ENCODE assay signal across 10 mouse cellular contexts in the genomic region with DNA sequence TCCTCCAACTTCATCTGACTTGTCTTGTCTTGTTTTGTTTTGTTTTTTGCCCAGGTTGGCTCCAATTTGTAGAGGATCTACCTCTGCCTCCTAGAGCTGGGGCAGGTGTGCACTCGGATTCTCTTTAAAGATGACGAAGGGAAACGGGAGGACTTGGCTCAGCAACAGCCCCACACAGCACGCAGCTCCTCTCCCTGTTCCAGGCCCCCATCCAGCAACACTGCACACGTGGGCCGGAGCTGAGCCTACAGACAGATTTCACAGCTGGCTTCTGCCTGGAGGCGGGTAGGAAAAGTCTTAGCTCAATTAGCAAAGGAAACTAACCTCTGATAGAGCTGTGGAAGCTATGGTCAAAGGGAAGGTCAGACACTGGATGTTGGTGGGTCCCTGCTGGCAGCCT. TPM values are rescaled to one million over a fixed set of nuclear protein-coding genes. Genes with fewer than 3 reads are reported as not detected.
DNase-seq lines count a peak whose midpoint lies in the region; TF ChIP-seq lines count a peak whose summit lies in the region.
"Had no signal": no experiment of that assay in that cellular context is flagged by ENCODE, and none has a peak within 500 bp of the region (broad histone marks: within the 10 kb centered on the region; RNA-seq: fewer than 3 reads in every experiment).

No protein-coding gene starts in this region.

- no peak for TF ChIP-seq CTCF in cortical plate, adult 2 months (IDR thresholded peaks at IDR 0.05; ENCODE audit: extremely low read depth, insufficient read depth, low read length)

- intact Hi-C loops in heart, postnatal 36 days (cut with DNase I) = no loop called here
- intact Hi-C loops in left cerebral cortex, postnatal 36 days (cut with DNase I) = no loop called here

- peak; percentile 50 to 60 for DNase-seq in frontal cortex, postnatal 25 days (ENCODE audit: low spot score in 2 of 2)
- DNase-seq in heart, postnatal 36 days = peak; percentile 39 to 49
- DNase-seq in left cerebral cortex, postnatal 36 days (ENCODE audit: low spot score in 2 of 2) = peak; percentile 82 to 86
- DNase-seq in spleen, adult 12 weeks (ENCODE audit: low spot score) = no peak
- DNase-seq in adipocyte (ENCODE audit: low spot score) = no peak
- no peak for DNase-seq in embryo, embryonic 10 days (ENCODE audit: low spot score)
- no peak for DNase-seq in embryo, embryonic 10.5 days (ENCODE audit: low spot score)
- DNase-seq: cerebellum, adult 11-12 months; spleen, adult 18-20 months had no signal

- 0 out of 2 replicates have a peak overlapping the region, but pooled peaks have one; percentile 20 for H3K27ac ChIP-seq in cortical plate, adult 2 months (ENCODE audit: insufficient read depth, low read length)

- TF ChIP-seq POLR2A in cortical plate, adult 2 months (IDR thresholded peaks at IDR 0.05; ENCODE audit: extremely low read depth, insufficient read depth, low read length) = no peak

- H3K4me3 ChIP-seq in cortical plate, adult 2 months (ENCODE audit: insufficient read depth, low read length) = no peak overlapping the region

- H3K4me1 ChIP-seq in cortical plate, adult 2 months (ENCODE audit: control insufficient read depth, insufficient read depth, low read length) = peaks cover 10% of the 10 kb centered on the region

RNA-seq across cellular contexts. Expression of a gene that starts 17.4 kb away (rescaled TPM):
- 171 and 175 TPM in 2 replicates for polyA plus RNA-seq in cortical plate, adult 2 months (2012; rRNA removed)
- 100 to 1,000 TPM; 447 to 482 TPM for total RNA-seq in heart, postnatal 36 days (2021)
- 100 to 1,000 TPM; 121 to 137 TPM for total RNA-seq in left cerebral cortex, postnatal 36 days (2021)

RNA-seq across cellular contexts. Expression of a gene that starts 18.4 kb away (rescaled TPM):
- polyA plus RNA-seq in cortical plate, adult 2 months (2012; rRNA removed) = 88.6 and 89.2 TPM in 2 replicates
- 100 to 1,000 TPM; 129 to 135 TPM for total RNA-seq in heart, postnatal 36 days (2021)
- 100 to 1,000 TPM; 111 to 128 TPM for total RNA-seq in left cerebral cortex, postnatal 36 days (2021)

RNA-seq across cellular contexts. Expression of a gene that starts 41.2 kb away (rescaled TPM):
- polyA plus RNA-seq in cortical plate, adult 2 months (2012; rRNA removed) = 7.7 and 8.3 TPM in 2 replicates
- total RNA-seq in heart, postnatal 36 days (2021) = 1 to 10 TPM; 7.6 to 7.9 TPM
- total RNA-seq in left cerebral cortex, postnatal 36 days (2021) = 10 to 100 TPM in 1 of 2 experiments, 1 to 10 TPM in 1; 9.6 to 10.7 TPM

RNA-seq across cellular contexts. Expression of a gene that starts 57.2 kb away (rescaled TPM):
- 17.7 and 19.2 TPM in 2 replicates for polyA plus RNA-seq in cortical plate, adult 2 months (2012; rRNA removed)
- total RNA-seq in heart, postnatal 36 days (2021) = under 1 TPM; 0.24 to 0.25 TPM
- total RNA-seq in left cerebral cortex, postnatal 36 days (2021) = 10 to 100 TPM; 40.5 to 48.4 TPM

Comparison
In these comparisons a context has a peak if more than half of its experiments do, and no peak if none do; other contexts are left out.
1. DNase-seq: peak in frontal cortex, postnatal 25 days (2 of 2), heart, postnatal 36 days (2 of 2) and left cerebral cortex, postnatal 36 days (2 of 2); none in spleen, adult 12 weeks (single experiment), adipocyte (single experiment), embryo, embryonic 10 days (single experiment) and embryo, embryonic 10.5 days (single experiment).